Mouse (Mus musculus) MEL (cell line): ENCODE measurements around the gene Galnt2.

Experiments
- CHD2 ChIP-seq: IDR thresholded peaks from 2 replicates; pipeline ENCODE4 v1.6.1; 2011; ENCODE audit warnings: low read length, improper control_type of control experiment
- CTCF ChIP-seq, 3 experiments: IDR thresholded peaks in 2 of 3; conservative IDR thresholded peaks in 1 of 3; 2 replicates each; pipeline ENCODE4 v1.5.1; 2011 to 2012; ENCODE audit warnings: low read length in 3 of 3, low read depth in 2 of 3, mild to moderate bottlenecking in 2 of 3, improper control_type of control experiment in 1 of 3, inconsistent platforms in 1 of 3, mixed read lengths in 1 of 3, moderate library complexity in 1 of 3; ENCODE audit not compliant: control insufficient read depth in 1 of 3, insufficient read depth in 1 of 3, poor library complexity in 1 of 3, severe bottlenecking in 1 of 3
- GABPA ChIP-seq: IDR thresholded peaks from 2 replicates; pipeline ENCODE4 v1.6.1; 2012; ENCODE audit warnings: low read depth, mild to moderate bottlenecking, inconsistent platforms, low read length, improper control_type of control experiment, moderate library complexity
- GATA1 ChIP-seq: IDR thresholded peaks from 2 replicates; pipeline ENCODE4 v1.6.1; 2011; ENCODE audit warnings: low read depth, low read length, improper control_type of control experiment
- MAFK ChIP-seq: IDR thresholded peaks from 2 replicates; pipeline ENCODE4 v1.6.1; 2011; ENCODE audit warnings: low read depth, mild to moderate bottlenecking, low read length, improper control_type of control experiment, borderline replicate concordance
- POLR2A ChIP-seq, 2 experiments: IDR thresholded peaks; 2 replicates each; pipeline ENCODE4 v1.6.1; 2011 to 2012; ENCODE audit warnings: low read length in 2 of 2, mild to moderate bottlenecking in 2 of 2, control low read depth in 1 of 2, improper control_type of control experiment in 1 of 2, low read depth in 1 of 2, moderate library complexity in 1 of 2; ENCODE audit not compliant: control insufficient read depth in 1 of 2, insufficient read depth in 1 of 2, poor library complexity in 1 of 2
- RCOR1 ChIP-seq: IDR thresholded peaks from 2 replicates; pipeline ENCODE4 v1.6.1; 2012; ENCODE audit warnings: low read depth, mild to moderate bottlenecking, inconsistent platforms, low read length, improper control_type of control experiment
- SIN3A ChIP-seq: IDR thresholded peaks from 2 replicates; pipeline ENCODE4 v1.6.1; 2012; ENCODE audit warnings: low read length, improper control_type of control experiment, inconsistent platforms
- ZKSCAN1 ChIP-seq: IDR thresholded peaks from 2 replicates; pipeline ENCODE4 v1.6.1; 2012; ENCODE audit warnings: low read depth, mild to moderate bottlenecking, inconsistent platforms, low read length, improper control_type of control experiment, moderate library complexity
- ZNF384 ChIP-seq: IDR thresholded peaks from 2 replicates; pipeline ENCODE4 v1.6.1; 2012; ENCODE audit warnings: low read depth, mild to moderate bottlenecking, inconsistent platforms, low read length, improper control_type of control experiment

DNA sequence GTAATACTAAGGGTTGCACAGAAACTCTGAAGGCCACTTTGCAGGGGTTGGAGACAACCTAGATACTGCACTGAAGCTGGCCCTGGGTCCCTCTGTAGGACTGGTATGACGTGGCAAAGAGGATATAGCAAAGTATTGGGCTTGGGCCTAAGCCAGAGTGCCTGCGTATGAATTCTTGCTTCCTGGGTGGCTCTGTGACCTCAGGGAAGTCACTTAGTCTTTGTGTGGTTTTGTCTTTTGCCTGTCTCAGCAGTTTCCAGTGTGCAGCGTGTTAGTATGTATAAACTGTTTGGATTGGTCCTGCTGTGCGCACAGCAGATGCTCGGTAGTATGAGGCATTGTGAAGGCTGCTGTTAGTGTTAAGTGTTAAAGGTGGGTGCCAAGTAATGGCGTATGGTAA lies 11.0 kb downstream of the Galnt2 start:
- TF ChIP-seq CHD2 (no peak), CTCF (IDR thresholded peaks at IDR 0.05 in 2 of 3, conservative IDR thresholded peaks at IDR 0.05 in 1 of 3; ENCODE audit: control insufficient read depth in 1 of 3, insufficient read depth in 1 of 3, low read depth in 2 of 3, low read length in 3 of 3, poor library complexity in 1 of 3, severe bottlenecking in 1 of 3) (no peak), GABPA (no peak), RCOR1 (no peak), POLR2A (IDR thresholded peaks at IDR 0.05; ENCODE audit: control insufficient read depth in 1 of 2, insufficient read depth in 1 of 2, low read depth in 1 of 2, low read length in 2 of 2, poor library complexity in 1 of 2) (no peak), ZKSCAN1 (no peak), ZNF384 (no peak), SIN3A (no peak), GATA1 (no peak), MAFK (no peak)
